In the genomic region with DNA sequence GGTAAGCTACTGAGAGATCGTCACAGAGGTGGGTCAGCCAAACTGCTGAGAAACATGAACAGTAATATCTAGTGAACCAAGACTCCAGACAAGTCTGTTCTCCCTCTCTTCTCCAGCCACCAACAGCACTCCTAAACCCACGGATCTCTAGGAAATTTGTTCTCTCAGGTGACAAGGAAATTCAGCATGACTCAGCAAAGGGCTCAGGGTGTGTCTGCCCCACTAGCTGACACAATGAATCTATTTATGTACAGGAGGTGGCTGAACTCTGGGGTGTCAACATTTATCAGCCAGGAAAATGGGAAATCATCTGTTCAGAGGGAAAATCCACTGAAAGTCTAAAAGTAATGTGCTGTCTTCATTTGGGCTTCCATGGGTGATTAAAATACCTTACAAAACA, we compare ENCODE assay signal across 21 mouse cellular contexts.
A peak's percentile ranks its signal among the peaks of the same experiment; 100 is the strongest.
DNase-seq lines count a peak whose midpoint lies in the region; ATAC-seq and TF ChIP-seq lines count a peak whose summit lies in the region.
"Had no signal": no experiment of that assay in that cellular context is flagged by ENCODE, and none has a peak within 500 bp of the region (broad histone marks: within the 10 kb centered on the region; RNA-seq: fewer than 3 reads in every experiment).

No protein-coding gene starts in this region.

- no peak overlapping the region for H3K27ac ChIP-seq in heart, embryonic 12.5 days (ENCODE audit: poor library complexity, severe bottlenecking)
- H3K27ac ChIP-seq in ES-E14 (ENCODE audit: insufficient read depth, low read depth, low read length, poor library complexity, severe bottlenecking), result no peak overlapping the region
- H3K27ac ChIP-seq in stomach, postnatal 0 days (replicated peaks), result no peak overlapping the region
- H3K27ac ChIP-seq in neural tube, embryonic 15.5 days (replicated peaks), result no peak overlapping the region
- no peak overlapping the region for H3K27ac ChIP-seq in thymus, adult 2 months (ENCODE audit: control insufficient read depth, insufficient read depth, low read length)
- H3K27ac ChIP-seq: embryonic facial prominence, embryonic 10.5 days; embryonic facial prominence, embryonic 12.5 days; forebrain, embryonic 12.5 days had no signal

- TF ChIP-seq CTCF in stomach, postnatal 0 days (IDR thresholded peaks at IDR 0.05; ENCODE audit: low read depth), result no peak
- no peak for TF ChIP-seq CTCF in thymus, adult 2 months (IDR thresholded peaks at IDR 0.05; ENCODE audit: borderline replicate concordance, control insufficient read depth, extremely low read depth, insufficient read depth, low read length, poor library complexity)

- no peaks in the 10 kb centered on the region for H3K27me3 ChIP-seq in heart, embryonic 12.5 days (replicated peaks)
- H3K27me3 ChIP-seq in stomach, postnatal 0 days (ENCODE audit: control insufficient read depth, insufficient read depth, low read length), result no peaks in the 10 kb centered on the region
- H3K27me3 ChIP-seq in neural tube, embryonic 15.5 days (replicated peaks), result no peaks in the 10 kb centered on the region
- no peaks in the 10 kb centered on the region for H3K27me3 ChIP-seq in thymus, adult 2 months (ENCODE audit: control insufficient read depth, insufficient read depth, low read length)
- H3K27me3 ChIP-seq: embryonic facial prominence, embryonic 12.5 days; forebrain, embryonic 12.5 days had no signal

- TF ChIP-seq POLR2A in thymus, adult 2 months (IDR thresholded peaks at IDR 0.05; ENCODE audit: control insufficient read depth, extremely low read depth, insufficient read depth, low read length, poor library complexity), result no peak

- no peaks in the 10 kb centered on the region for H3K4me1 ChIP-seq in heart, embryonic 12.5 days (replicated peaks)
- H3K4me1 ChIP-seq in ES-E14 (ENCODE audit: control insufficient read depth in 2 of 2, insufficient read depth in 2 of 2, low read length in 2 of 2, poor library complexity in 1 of 2), result 0 out of 4 replicates have a peak, but pooled peaks cover 0 to 2% of the 10 kb centered on the region in 2 experiments
- no peaks in the 10 kb centered on the region for H3K4me1 ChIP-seq in stomach, postnatal 0 days (replicated peaks; ENCODE audit: control insufficient read depth, insufficient read depth)
- H3K4me1 ChIP-seq in neural tube, embryonic 15.5 days, result no peaks in the 10 kb centered on the region
- H3K4me1 ChIP-seq in thymus, adult 2 months (replicated peaks; ENCODE audit: control insufficient read depth, insufficient read depth, low read length), result no peaks in the 10 kb centered on the region
- H3K4me1 ChIP-seq: embryonic facial prominence, embryonic 10.5 days; embryonic facial prominence, embryonic 12.5 days; forebrain, embryonic 12.5 days had no signal

- no peak for ATAC-seq in heart, embryonic 12.5 days (ENCODE audit: insufficient number of reproducible peaks, low FRiP score)
- ATAC-seq in stomach, postnatal 0 days (ENCODE audit: low FRiP score, low TSS enrichment), result peak; percentile 77
- no peak for ATAC-seq in neural tube, embryonic 15.5 days (ENCODE audit: low FRiP score)
- ATAC-seq: forebrain, embryonic 14.5 days; forebrain, embryonic 16.5 days had no signal

- H3K4me2 ChIP-seq in heart, embryonic 12.5 days, result no peak overlapping the region
- H3K4me2 ChIP-seq in stomach, postnatal 0 days (replicated peaks; ENCODE audit: low read depth), result no peak overlapping the region
- no peak overlapping the region for H3K4me2 ChIP-seq in neural tube, embryonic 15.5 days
- H3K4me2 ChIP-seq: embryonic facial prominence, embryonic 12.5 days; forebrain, embryonic 12.5 days had no signal

- WGBS in heart, embryonic 12.5 days, result 60% methylated on average over 2 of the region's 2 CpGs
- 50% methylated on average over 2 of the region's 2 CpGs for WGBS in stomach, postnatal 0 days
- 76% methylated on average over 2 of the region's 2 CpGs for WGBS in neural tube, embryonic 15.5 days
- WGBS in thymus, adult 2 months, result 56% methylated on average over 2 of the region's 2 CpGs

- no peak for TF ChIP-seq EP300 in stomach, postnatal 0 days (optimal IDR thresholded peaks at IDR 0.05)

- peaks cover 10% of the 10 kb centered on the region; the same call in 1 of the 2 replicates for H3K9me3 ChIP-seq in heart, embryonic 12.5 days (replicated peaks)
- H3K9me3 ChIP-seq in ES-E14 (ENCODE audit: control insufficient read depth, insufficient read depth, low read depth, low read length), result no peaks in the 10 kb centered on the region
- no peaks in the 10 kb centered on the region for H3K9me3 ChIP-seq in stomach, postnatal 0 days (ENCODE audit: control insufficient read depth, low read length)
- no peaks in the 10 kb centered on the region for H3K9me3 ChIP-seq in neural tube, embryonic 15.5 days (replicated peaks)
- H3K9me3 ChIP-seq: embryonic facial prominence, embryonic 12.5 days; forebrain, embryonic 12.5 days had no signal

- DNase-seq in heart, adult 11 months, result peak; percentile 43
- no peak for DNase-seq in ES-E14 (ENCODE audit: low read depth, low spot score)
- DNase-seq in ZHBTc4 (ENCODE audit: low read depth, low spot score), result peak; percentile 12
- DNase-seq in stomach, postnatal 0 days (ENCODE audit: low spot score), result peak; percentile 17
- DNase-seq in gastrocnemius, postnatal 4 days (ENCODE audit: low spot score in 2 of 2), result no peak
- DNase-seq in thymus, adult 2 months, result no peak
- DNase-seq: adrenal gland, adult 2 months; adrenal gland, postnatal 10 days; adrenal gland, postnatal 25 days; cerebellum, adult 11-12 months; cerebellum, adult 2 months; cerebellum, adult 9-10 months; cerebellum, postnatal 10 days; cerebellum, postnatal 25 days had no signal

- H3K4me3 ChIP-seq in heart, embryonic 12.5 days, result no peak overlapping the region
- no peak overlapping the region for H3K4me3 ChIP-seq in ES-E14 (ENCODE audit: insufficient read depth in 1 of 2, low read depth in 1 of 2, low read length in 2 of 2, poor library complexity in 1 of 2, severe bottlenecking in 1 of 2)
- H3K4me3 ChIP-seq in stomach, postnatal 0 days (ENCODE audit: low read depth, low read length), result no peak overlapping the region
- H3K4me3 ChIP-seq in neural tube, embryonic 15.5 days (replicated peaks), result no peak overlapping the region
- H3K4me3 ChIP-seq in thymus, adult 2 months (ENCODE audit: control insufficient read depth, insufficient read depth, low read length), result no peak overlapping the region
- H3K4me3 ChIP-seq: embryonic facial prominence, embryonic 10.5 days; embryonic facial prominence, embryonic 12.5 days; forebrain, embryonic 12.5 days had no signal

- no peak overlapping the region for H3K9ac ChIP-seq in heart, embryonic 12.5 days
- no peak overlapping the region for H3K9ac ChIP-seq in ES-E14 (ENCODE audit: insufficient read depth, low read depth, low read length, poor library complexity, severe bottlenecking)
- no peak overlapping the region for H3K9ac ChIP-seq in stomach, postnatal 0 days (ENCODE audit: low read length)
- no peak overlapping the region for H3K9ac ChIP-seq in neural tube, embryonic 15.5 days (replicated peaks)
- H3K9ac ChIP-seq: embryonic facial prominence, embryonic 12.5 days; forebrain, embryonic 12.5 days had no signal

- no peaks in the 10 kb centered on the region for H3K36me3 ChIP-seq in heart, embryonic 12.5 days
- no peaks in the 10 kb centered on the region for H3K36me3 ChIP-seq in ES-E14 (ENCODE audit: control insufficient read depth, insufficient read depth, low read length, poor library complexity, severe bottlenecking)
- no peaks in the 10 kb centered on the region for H3K36me3 ChIP-seq in stomach, postnatal 0 days (ENCODE audit: control insufficient read depth, insufficient read depth, low read length)
- H3K36me3 ChIP-seq in neural tube, embryonic 15.5 days, result no peaks in the 10 kb centered on the region
- no peaks in the 10 kb centered on the region for H3K36me3 ChIP-seq in thymus, adult 2 months (ENCODE audit: control insufficient read depth, insufficient read depth, low read length)
- H3K36me3 ChIP-seq: embryonic facial prominence, embryonic 10.5 days; embryonic facial prominence, embryonic 12.5 days; forebrain, embryonic 12.5 days had no signal

- in situ Hi-C loops in ES-E14 (cut with MboI; ENCODE audit: low sequenced_read_pairs in 2 of 2, unreplicated experiment in 2 of 2), result no loop called here

TF ChIP-seq in ES-E14, 5 proteins besides CTCF, POLR2A, EP300 and RAD21:
- no peak for TF ChIP-seq CHD2 (IDR thresholded peaks at IDR 0.05; ENCODE audit: low read depth, low read length)
- TF ChIP-seq MAFK (IDR thresholded peaks at IDR 0.05; ENCODE audit: insufficient read depth, low read depth, low read length), result peak; percentile 82
- no peak for TF ChIP-seq HCFC1 (IDR thresholded peaks at IDR 0.05; ENCODE audit: borderline replicate concordance, insufficient read depth, low read length)
- TF ChIP-seq ZC3H11A (IDR thresholded peaks at IDR 0.05; ENCODE audit: borderline replicate concordance, low read depth, low read length), result no peak
- TF ChIP-seq ZNF384 (IDR thresholded peaks at IDR 0.05; ENCODE audit: low read depth, low read length), result no peak
TF ChIP-seq in ES-E14: peak in this region for 1.

Comparison
In these comparisons a context has a peak if more than half of its experiments do, and no peak if none do; other contexts are left out.
1. DNase-seq: peak in heart, adult 11 months (single experiment), ZHBTc4 (single experiment) and stomach, postnatal 0 days (single experiment); none in ES-E14 (single experiment), gastrocnemius, postnatal 4 days (0 of 2) and thymus, adult 2 months (single experiment).